Mouse (Mus musculus) lung, postnatal 0 days (tissue): ENCODE measurements around the gene Spg11. TPM values are rescaled to one million over a fixed set of nuclear protein-coding genes. Genes with fewer than 3 reads are reported as not detected.
A peak's percentile ranks its signal among the peaks of the same experiment; 100 is the strongest.

Experiments
- ATAC-seq: fragments of 200-750 bp; cut with Nextera tagmentation; 2 replicates; pipeline ENCODE4 v1.8.0; 2017; ENCODE audit warnings: moderate library complexity
- DNase-seq: peaks from one replicate; pipeline ENCODE4 v3.0.0-alpha.2; 2016; ENCODE audit warnings: low spot score
- H3K27ac ChIP-seq: fragments of 300-500 bp; sonication (generic); 2 replicates; pipeline ENCODE4 v1.5.1; 2014; ENCODE audit warnings: antibody characterized with exemption, mild to moderate bottlenecking, low read length, mixed read lengths
- H3K27me3 ChIP-seq: fragments of 300-500 bp; sonication (generic); replicated peaks from 2 replicates; pipeline ENCODE4 v1.6.1; 2014; ENCODE audit warnings: low read length, mixed read lengths; ENCODE audit not compliant: insufficient read depth
- H3K36me3 ChIP-seq: fragments of 300-500 bp; sonication (generic); 2 replicates; pipeline ENCODE4 v1.6.1; 2014; ENCODE audit warnings: low read length, mixed read lengths; ENCODE audit not compliant: insufficient read depth
- H3K4me1 ChIP-seq: fragments of 300-500 bp; sonication (generic); 2 replicates; pipeline ENCODE4 v1.6.1; 2014; ENCODE audit warnings: antibody characterized with exemption, low read depth, low read length, mixed read lengths; ENCODE audit not compliant: insufficient read depth
- H3K4me2 ChIP-seq: fragments of 300-500 bp; sonication (generic); replicated peaks from 2 replicates; pipeline ENCODE4 v1.6.1; 2014; ENCODE audit warnings: low read depth, mild to moderate bottlenecking, low read length, moderate library complexity, mixed read lengths
- H3K4me3 ChIP-seq: fragments of 300-500 bp; sonication (generic); 2 replicates; pipeline ENCODE4 v1.5.1; 2014; ENCODE audit warnings: low read depth, low read length
- H3K9ac ChIP-seq: fragments of 300-500 bp; sonication (generic); replicated peaks from 2 replicates; pipeline ENCODE4 v1.6.1; 2014; ENCODE audit warnings: low read depth, mild to moderate bottlenecking
- H3K9me3 ChIP-seq: fragments of 300-500 bp; sonication (generic); 2 replicates; pipeline ENCODE4 v1.6.1; 2016; ENCODE audit warnings: low read length, mixed read lengths
- CTCF ChIP-seq: IDR thresholded peaks from 2 replicates; pipeline ENCODE4 v1.5.1; 2016; ENCODE audit warnings: antibody characterized with exemption, mild to moderate bottlenecking
- EP300 ChIP-seq: IDR thresholded peaks from 2 replicates; pipeline ENCODE4 v1.6.1; 2016; ENCODE audit warnings: antibody characterized with exemption, mild to moderate bottlenecking, control low read depth
- WGBS: fragments of 180-500 bp; shearing (Covaris S2); extraction: QIAGEN DNeasy Blood & Tissue Kit; methylation state at CpG from one replicate; pipeline ENCODE4 v1.1.7; 2014; 5-methylcytosine and 5-hydroxymethylcytosine counted together
- polyA plus RNA-seq: library from polyadenylated mRNA; unstranded; fragments of >200 nt; fragmentation: Nextera tagmentation; extraction: Ambion mirVana; gene quantifications from 2 replicates; pipeline ENCODE4 v1.2.1, GENCODE M21; 2015

Spg11 gene
- 4.1 and 4.3 TPM in 2 replicates for polyA plus RNA-seq

DNA sequence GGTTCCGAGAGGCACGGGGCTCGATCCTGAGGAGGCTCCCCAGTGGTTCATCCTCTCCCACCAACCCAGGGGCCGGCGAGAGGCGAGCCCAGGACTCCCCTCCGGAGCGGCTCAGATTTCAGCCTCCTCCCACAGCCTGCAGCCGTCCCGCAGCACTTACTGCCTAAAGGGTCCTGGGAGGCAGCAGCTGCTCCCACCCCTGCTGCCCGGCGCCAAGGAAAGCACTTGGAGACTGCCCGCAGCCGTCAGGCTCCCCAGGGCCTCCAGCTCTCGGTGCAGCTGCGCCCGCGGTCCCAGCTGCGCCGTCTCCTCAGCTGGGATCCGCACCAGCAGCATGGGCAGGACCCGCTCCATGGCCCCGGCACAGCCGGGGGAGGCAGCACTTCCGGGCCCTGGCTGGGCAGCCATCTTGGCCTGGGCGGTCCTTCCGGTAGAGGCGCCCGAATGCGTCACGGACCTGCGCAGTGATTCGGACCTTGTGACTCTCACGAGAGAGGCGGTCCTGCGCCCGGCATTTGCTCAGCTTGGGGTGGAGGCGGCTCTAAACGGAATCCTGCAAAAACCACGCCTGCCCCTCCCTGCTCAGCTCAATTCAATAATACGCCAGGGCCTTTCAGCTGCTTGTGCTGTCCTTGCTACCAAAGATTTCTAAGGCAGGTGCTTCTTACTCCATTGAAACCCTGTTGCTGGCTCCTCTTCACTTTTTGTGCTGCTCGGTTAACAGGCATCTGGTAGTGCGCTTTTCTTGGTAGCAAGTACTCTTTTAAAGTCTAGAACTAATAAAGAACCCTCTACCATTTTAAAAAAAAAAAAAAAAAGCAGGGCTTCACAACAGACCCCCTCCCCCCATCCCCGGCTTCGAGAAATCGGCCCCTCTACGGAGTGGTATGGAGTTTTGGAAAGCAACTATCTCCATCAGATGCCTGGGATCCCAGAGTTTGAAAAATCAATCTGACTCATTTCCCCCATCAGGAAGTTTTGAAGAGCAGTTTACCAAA, at the start of gene Spg11:
Gene Spg11, minus strand, starts transcription at position 426 of the 998 bp plus-strand sequence.
- TF ChIP-seq CTCF (peak; percentile 6; the same call in 1 of the 2 replicates), EP300 (peak; percentile 51; the same call in 1 of the 2 replicates)
- Histone ChIP-seq H3K9me3 (no peaks in the 10 kb centered on the region), H3K9ac (peak within 1 kb of the TSS; percentile 93), H3K4me1 (peaks cover 8% of the 10 kb centered on the region; the same call in 1 of the 2 replicates), H3K27ac (peak within 1 kb of the TSS; percentile 94), H3K36me3 (0 out of 2 replicates have a peak, but pooled peaks cover 7% of the 10 kb centered on the region), H3K4me2 (peak within 1 kb of the TSS; percentile 77), H3K4me3 (peak within 1 kb of the TSS; percentile 94), H3K27me3 (no peaks in the 10 kb centered on the region)
- peak; percentile 99 for DNase-seq
- 2% methylated on average over 47 of the region's 47 CpGs for WGBS
- peak; percentile 99 for ATAC-seq

DNA sequence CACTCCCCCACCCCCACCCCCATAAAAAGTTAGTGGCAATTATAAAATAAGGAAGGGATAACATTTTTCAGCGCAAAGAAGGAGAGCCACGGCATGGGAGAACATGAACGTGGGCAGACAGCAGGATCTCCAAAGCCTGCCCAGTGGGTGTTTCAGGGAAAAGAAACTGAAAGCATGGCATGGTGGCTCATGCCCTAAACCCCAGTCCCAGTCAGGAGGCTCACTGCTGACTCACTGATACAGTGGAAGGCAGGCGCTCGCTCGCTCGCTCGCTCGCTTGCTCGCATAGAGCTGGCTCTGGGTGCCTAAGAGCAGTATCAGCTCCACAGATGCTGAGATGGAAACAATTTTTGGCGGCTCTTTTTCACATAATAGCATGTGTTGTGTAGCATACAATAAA, 46.1 kb upstream of the Spg11 start:
- H3K27me3 ChIP-seq = no peaks in the 10 kb centered on the region
- no peak overlapping the region for H3K4me3 ChIP-seq
- 86% methylated on average over 11 of the region's 11 CpGs for WGBS
- H3K9me3 ChIP-seq = no peaks in the 10 kb centered on the region
- H3K4me2 ChIP-seq = no peak overlapping the region
- H3K9ac ChIP-seq = no peak overlapping the region
- no peak overlapping the region for H3K27ac ChIP-seq
- no peaks in the 10 kb centered on the region for H3K4me1 ChIP-seq
- peak; percentile 24 for DNase-seq
- no peak for ATAC-seq
- no peaks in the 10 kb centered on the region for H3K36me3 ChIP-seq
- TF ChIP-seq EP300 = no peak
- no peak for TF ChIP-seq CTCF

DNA sequence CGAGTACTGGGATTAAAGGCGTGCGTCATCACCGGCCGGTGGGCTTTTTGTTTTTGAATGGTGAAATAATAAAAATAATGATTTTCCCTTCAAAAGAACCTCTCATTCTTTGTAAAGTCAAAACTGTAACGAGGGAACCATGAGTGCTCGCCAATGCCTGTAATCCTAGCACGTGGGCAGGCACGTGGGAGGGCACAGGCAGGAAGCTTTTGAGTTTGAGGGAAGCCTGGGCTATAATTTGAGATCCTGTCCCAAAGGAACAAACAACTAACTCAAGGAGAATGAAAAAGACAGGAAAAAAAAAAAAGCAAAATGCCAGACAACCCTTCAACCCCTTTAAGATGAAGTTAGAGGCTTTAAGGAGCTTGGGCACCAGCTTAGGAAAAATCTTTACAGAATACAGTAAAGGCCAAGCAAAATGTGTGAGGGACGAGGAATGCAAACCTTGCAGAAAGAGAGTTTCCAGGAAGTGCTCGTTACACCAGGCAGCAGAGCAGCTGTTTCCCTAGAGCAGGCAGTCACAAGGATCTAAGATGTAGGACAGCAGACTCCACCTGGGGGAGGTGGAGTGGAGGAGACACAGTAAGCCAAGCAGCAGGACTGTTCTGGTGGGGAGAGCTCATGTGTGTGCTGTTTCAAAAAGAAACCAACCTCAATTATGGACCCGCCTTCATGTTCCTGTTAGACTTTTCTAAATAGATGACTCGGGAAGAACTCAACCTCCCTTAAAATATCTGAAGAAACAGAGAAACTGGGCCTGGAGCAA, 45.4 kb upstream of the Spg11 start:
- H3K4me2 ChIP-seq = no peak overlapping the region
- no peaks in the 10 kb centered on the region for H3K36me3 ChIP-seq
- 64% methylated on average over 13 of the region's 13 CpGs for whole genome bisulfite sequencing
- no peak overlapping the region for H3K9ac ChIP-seq
- ATAC-seq (no peak), DNase-seq (no peak)
- H3K27ac ChIP-seq = no peak overlapping the region
- no peaks in the 10 kb centered on the region for H3K9me3 ChIP-seq
- TF ChIP-seq EP300 = no peak
- TF ChIP-seq CTCF = no peak
- no peaks in the 10 kb centered on the region for H3K27me3 ChIP-seq
- H3K4me3 ChIP-seq = no peak overlapping the region
- no peaks in the 10 kb centered on the region for H3K4me1 ChIP-seq

DNA sequence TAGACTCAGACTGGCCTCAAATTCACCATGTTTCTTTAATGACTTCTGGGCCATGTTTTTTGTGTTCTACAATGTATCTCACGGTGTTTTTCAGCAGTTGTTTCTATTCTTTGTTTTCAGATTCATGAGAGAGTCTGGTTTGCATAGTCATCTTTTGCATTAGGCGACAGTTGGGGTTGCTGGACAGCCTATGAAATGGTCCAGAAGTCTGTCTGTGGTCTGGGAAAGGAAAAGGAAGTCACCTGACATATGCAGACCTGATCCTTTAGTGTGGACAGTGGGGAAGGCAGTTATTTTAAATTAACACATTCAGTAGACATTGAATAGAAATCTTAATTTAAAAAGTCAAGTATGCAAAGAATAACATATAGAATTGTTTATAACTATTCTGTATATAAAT, 44.3 kb upstream of the Spg11 start:
- no peaks in the 10 kb centered on the region for H3K36me3 ChIP-seq
- TF ChIP-seq EP300 = no peak
- H3K9ac ChIP-seq = no peak overlapping the region
- H3K9me3 ChIP-seq = no peaks in the 10 kb centered on the region
- H3K4me2 ChIP-seq = no peak overlapping the region
- ATAC-seq = no peak
- H3K4me3 ChIP-seq = no peak overlapping the region
- no peak for DNase-seq
- no peaks in the 10 kb centered on the region for H3K4me1 ChIP-seq
- no peaks in the 10 kb centered on the region for H3K27me3 ChIP-seq
- H3K27ac ChIP-seq = no peak overlapping the region
- 80% methylated on average over 2 of the region's 2 CpGs for WGBS

DNA sequence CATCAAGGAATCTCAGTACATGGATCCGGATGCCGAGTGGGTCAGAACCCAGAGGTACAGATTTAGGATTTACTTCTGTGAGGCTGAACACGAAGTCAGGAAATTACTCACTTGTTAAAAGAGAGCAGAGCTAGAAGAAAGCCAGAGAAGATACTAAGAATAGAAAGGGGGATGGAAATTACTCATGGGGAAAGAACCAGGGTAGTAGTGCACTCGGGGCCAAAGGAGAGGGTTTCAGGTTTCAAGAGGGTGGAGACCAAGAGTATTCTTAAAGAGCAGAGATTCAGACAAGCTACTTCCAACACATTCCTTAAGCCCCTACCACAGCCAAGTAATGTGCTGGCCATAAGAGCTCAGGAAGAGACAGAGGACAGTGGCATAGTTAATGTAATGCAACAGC, 43.4 kb upstream of the Spg11 start:
- Histone ChIP-seq H3K4me2 (no peak overlapping the region), H3K36me3 (no peaks in the 10 kb centered on the region), H3K9ac (no peak overlapping the region), H3K27ac (no peak overlapping the region), H3K27me3 (no peaks in the 10 kb centered on the region), H3K4me3 (no peak overlapping the region), H3K4me1 (no peaks in the 10 kb centered on the region), H3K9me3 (no peaks in the 10 kb centered on the region)
- peak; percentile 50 for ATAC-seq
- peak; percentile 60 for DNase-seq
- TF ChIP-seq CTCF (no peak), EP300 (no peak)
- WGBS = 26% methylated on average over 4 of the region's 4 CpGs

DNA sequence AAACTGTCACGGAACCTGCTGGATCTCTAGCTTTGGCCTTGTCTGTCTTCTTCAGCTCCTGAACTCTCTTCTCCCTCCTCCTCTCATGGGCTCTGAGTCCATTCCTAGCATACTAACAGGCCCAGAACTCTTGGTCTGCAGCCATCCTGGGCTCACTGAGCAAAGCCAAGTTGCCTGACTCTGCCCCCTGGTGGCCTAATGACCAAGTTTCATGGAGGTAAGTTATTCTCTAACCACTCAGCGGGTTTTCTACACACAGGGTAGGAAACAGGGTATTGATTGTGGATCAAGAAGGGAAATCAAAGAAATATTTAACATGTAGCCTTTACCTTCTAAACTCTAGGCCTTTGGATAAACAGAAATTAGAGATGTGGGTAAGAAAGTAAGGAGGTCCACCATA, 42.5 kb upstream of the Spg11 start, which contains the start of gene Trim69:
Gene Trim69, plus strand, starts transcription at position 21 of the 400 bp plus-strand sequence.
- Histone ChIP-seq H3K36me3 (no peaks in the 10 kb centered on the region), H3K9ac (no peak within 1 kb of the TSS), H3K4me3 (no peak within 1 kb of the TSS), H3K4me1 (no peaks in the 10 kb centered on the region), H3K27me3 (no peaks in the 10 kb centered on the region), H3K9me3 (no peaks in the 10 kb centered on the region), H3K27ac (no peak within 1 kb of the TSS), H3K4me2 (no peak within 1 kb of the TSS)
- DNase-seq (peak; percentile 87), ATAC-seq (peak; percentile 71)
- TF ChIP-seq CTCF (peak; percentile 95), EP300 (no peak)
- 42% methylated on average over 2 of the region's 2 CpGs for WGBS
